Mouse (Mus musculus): ENCODE data around the gene Gm15140. TPM values are rescaled to one million over a fixed set of nuclear protein-coding genes. Genes with fewer than 3 reads are reported as not detected.
"Not testable (repeated sequence)": the region's sequence is repeated elsewhere in the genome, so short reads cannot be mapped to it uniquely, and the experiment has no call there.

Gene Gm15140
- total RNA-seq (2022), result not detected

DNA sequence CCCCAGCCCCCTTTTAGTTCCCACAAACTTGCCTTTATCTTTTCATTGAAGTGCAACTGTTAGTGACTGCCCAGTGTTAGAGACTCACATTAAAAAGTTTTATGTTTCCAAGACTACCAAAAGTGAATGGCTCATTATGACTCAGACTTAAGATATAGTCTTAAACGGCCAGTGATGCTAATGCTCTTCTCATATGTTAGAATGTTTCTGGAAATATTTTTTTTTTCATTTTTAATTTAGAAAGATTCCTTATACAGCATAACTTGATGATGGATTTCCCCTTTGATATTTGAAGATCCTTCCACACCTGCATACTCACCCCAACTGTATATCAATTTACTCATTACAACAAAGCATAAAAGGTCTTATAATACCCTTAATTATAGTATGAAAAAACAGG lies at the start of gene Gm15140:
Gene Gm15140, minus strand, starts transcription at position 101 of the 400 bp plus-strand sequence.
- not testable (repeated sequence) for DNase-seq (ENCODE audit: low spot score in 2 of 2)

Other genes starting within 250 kb of the Gm15140 start
- gene Samt1, start 108.0 kb downstream of the Gm15140 start, total RNA-seq (2022), result not detected
- not detected for gene 4921511M17Rik, start 86.9 kb downstream of the Gm15140 start, total RNA-seq (2022)
- gene Gm10057, start 65.6 kb downstream of the Gm15140 start, total RNA-seq (2022), result not detected
- not detected for gene 4930524N10Rik, start 222.7 kb upstream of the Gm15140 start, total RNA-seq (2022)